Mouse (Mus musculus) hindbrain, embryonic 15.5 days (tissue): ENCODE data around the gene Zfp280c. TPM values are rescaled to one million over a fixed set of nuclear protein-coding genes. Genes with fewer than 3 reads are reported as not detected.

Source experiments
- microRNA-seq: library from miRNA; unstranded; fragments of <30 nt; microRNA quantifications from one replicate; pipeline ENCODE4, GENCODE M21; 2016
- polyA plus RNA-seq: library from polyadenylated mRNA; unstranded; fragments of >200 nt; fragmentation: Nextera tagmentation; extraction: Ambion mirVana; gene quantifications from 2 replicates; pipeline ENCODE4 v1.2.1, GENCODE M21; 2015

Zfp280c gene
- polyA plus RNA-seq, 1 experiment from 2014 or later: 7.7 TPM

Small RNAs within 50 kb of the gene (microRNA-seq; reads per million reads assigned to microRNA genes)
- not detected for gene Gm27828

Other genes with a start within 250 kb of the Zfp280c start
- 0.58 and 0.80 TPM in 2 replicates for gene Elf4, start 131.4 kb downstream of the Zfp280c start, polyA plus RNA-seq
- 37.9 and 42.0 TPM in 2 replicates for gene Aifm1, start 80.9 kb downstream of the Zfp280c start, polyA plus RNA-seq
- gene Rab33a, start 75.2 kb downstream of the Zfp280c start, polyA plus RNA-seq: 88.9 and 96.7 TPM in 2 replicates
- gene Slc25a14, start 28.9 kb upstream of the Zfp280c start, polyA plus RNA-seq: 41.7 and 44.3 TPM in 2 replicates
- not detected in 2 replicates for gene Gpr119, start 80.0 kb upstream of the Zfp280c start, polyA plus RNA-seq
- gene Rbmx2, start 100.5 kb upstream of the Zfp280c start, polyA plus RNA-seq: 19.0 and 23.4 TPM in 2 replicates